Mouse (Mus musculus): ENCODE data around the gene Gm20388. TPM values are rescaled to one million over a fixed set of nuclear protein-coding genes. Genes with fewer than 3 reads are reported as not detected.

Gene Gm20388
- total and polyA plus RNA-seq, 3 experiments = 0.02 to 0.05 TPM; not detected in 1

GRCm38 (mm10) chr8:121079944-121080343 is 1169.3 kb downstream of the Gm20388 start:
- TF ChIP-seq CTCF (IDR thresholded peaks at IDR 0.05; ENCODE audit: low read depth, low read length) = no peak
- TF ChIP-seq TAL1 (conservative IDR thresholded peaks at IDR 0.05; ENCODE audit: low read depth, low read length) = no peak
- TF ChIP-seq POLR2AphosphoS5 (IDR thresholded peaks at IDR 0.05; ENCODE audit: insufficient replicate concordance, low read depth, low read length) = no peak
- no peak for TF ChIP-seq GATA2 (IDR thresholded peaks at IDR 0.05; ENCODE audit: borderline replicate concordance, low read depth, low read length)
- TF ChIP-seq GATA1 (IDR thresholded peaks at IDR 0.05; ENCODE audit: borderline replicate concordance, low read length) = no peak
- H3K4me3 ChIP-seq (ENCODE audit: low read depth, low read length) = no peak overlapping the region
- H3K9me3 ChIP-seq (replicated peaks) = peaks cover 72% of the 10 kb centered on the region
- no peaks in the 10 kb centered on the region for H3K4me1 ChIP-seq (ENCODE audit: insufficient read depth, low read depth, low read length)
- DNase-seq (ENCODE audit: low spot score) = no peak
- no peaks in the 10 kb centered on the region for H3K36me3 ChIP-seq (replicated peaks)
- no peak for ATAC-seq (ENCODE audit: extremely low read depth, insufficient number of reproducible peaks, low FRiP score, poor library complexity, severe bottlenecking)
- peaks cover 9% of the 10 kb centered on the region; the same call in 1 of the 2 replicates for H3K27me3 ChIP-seq (ENCODE audit: insufficient read depth, low read length)

GRCm38 (mm10) chr8:121080361-121081090 is 1169.9 kb downstream of the Gm20388 start:
- no peaks in the 10 kb centered on the region for H3K36me3 ChIP-seq (replicated peaks)
- H3K4me3 ChIP-seq (ENCODE audit: low read depth, low read length) = peak overlapping the region; percentile 42; the same call in 1 of the 2 replicates
- no peak for ATAC-seq (ENCODE audit: extremely low read depth, insufficient number of reproducible peaks, low FRiP score, poor library complexity, severe bottlenecking)
- no peaks in the 10 kb centered on the region for H3K4me1 ChIP-seq (ENCODE audit: insufficient read depth, low read depth, low read length)
- no peak for DNase-seq (ENCODE audit: low spot score)
- H3K9me3 ChIP-seq (replicated peaks) = peaks cover 78% of the 10 kb centered on the region
- H3K27me3 ChIP-seq (ENCODE audit: insufficient read depth, low read length) = peaks cover 9% of the 10 kb centered on the region; the same call in 1 of the 2 replicates
- TF ChIP-seq TAL1 (conservative IDR thresholded peaks at IDR 0.05; ENCODE audit: low read depth, low read length) (no peak), GATA1 (IDR thresholded peaks at IDR 0.05; ENCODE audit: borderline replicate concordance, low read length) (no peak), CTCF (IDR thresholded peaks at IDR 0.05; ENCODE audit: low read depth, low read length) (no peak), POLR2AphosphoS5 (IDR thresholded peaks at IDR 0.05; ENCODE audit: insufficient replicate concordance, low read depth, low read length) (no peak), GATA2 (IDR thresholded peaks at IDR 0.05; ENCODE audit: borderline replicate concordance, low read depth, low read length) (no peak)

GRCm38 (mm10) chr8:121081398-121081797 is 1170.8 kb downstream of the Gm20388 start:
- Histone ChIP-seq H3K36me3 (replicated peaks) (no peaks in the 10 kb centered on the region), H3K9me3 (replicated peaks) (peaks cover 81% of the 10 kb centered on the region), H3K4me1 (ENCODE audit: insufficient read depth, low read depth, low read length) (no peaks in the 10 kb centered on the region), H3K4me3 (ENCODE audit: low read depth, low read length) (no peak overlapping the region), H3K27me3 (ENCODE audit: insufficient read depth, low read length) (peaks cover 11% of the 10 kb centered on the region; the same call in 1 of the 2 replicates)
- DNase-seq (ENCODE audit: low spot score) = no peak
- TF ChIP-seq POLR2AphosphoS5 (IDR thresholded peaks at IDR 0.05; ENCODE audit: insufficient replicate concordance, low read depth, low read length) = no peak
- TF ChIP-seq GATA1 (IDR thresholded peaks at IDR 0.05; ENCODE audit: borderline replicate concordance, low read length) = no peak
- TF ChIP-seq GATA2 (IDR thresholded peaks at IDR 0.05; ENCODE audit: borderline replicate concordance, low read depth, low read length) = no peak
- TF ChIP-seq TAL1 (conservative IDR thresholded peaks at IDR 0.05; ENCODE audit: low read depth, low read length) = no peak
- no peak for TF ChIP-seq CTCF (IDR thresholded peaks at IDR 0.05; ENCODE audit: low read depth, low read length)
- ATAC-seq (ENCODE audit: extremely low read depth, insufficient number of reproducible peaks, low FRiP score, poor library complexity, severe bottlenecking) = no peak

- peaks cover 6% of the 10 kb centered on the region; the same call in 1 of the 2 replicates for H3K27me3 ChIP-seq (ENCODE audit: insufficient read depth, low read length)
Measured at GRCm38 (mm10) chr8:121082218-121083092, 1171.8 kb downstream of the Gm20388 start.

GRCm38 (mm10) chr8:121083093-121083935 is 1172.7 kb downstream of the Gm20388 start:
- H3K4me1 ChIP-seq (ENCODE audit: insufficient read depth, low read depth, low read length) = no peaks in the 10 kb centered on the region
- ATAC-seq (ENCODE audit: extremely low read depth, insufficient number of reproducible peaks, low FRiP score, poor library complexity, severe bottlenecking) (no peak), DNase-seq (ENCODE audit: low spot score) (no peak)
- no peaks in the 10 kb centered on the region for H3K36me3 ChIP-seq (replicated peaks)
- H3K27me3 ChIP-seq (ENCODE audit: insufficient read depth, low read length) = peaks cover 6% of the 10 kb centered on the region; the same call in 1 of the 2 replicates
- H3K9me3 ChIP-seq (replicated peaks) = peaks cover 76% of the 10 kb centered on the region
- TF ChIP-seq GATA2 (IDR thresholded peaks at IDR 0.05; ENCODE audit: borderline replicate concordance, low read depth, low read length) (no peak), GATA1 (IDR thresholded peaks at IDR 0.05; ENCODE audit: borderline replicate concordance, low read length) (no peak), POLR2AphosphoS5 (IDR thresholded peaks at IDR 0.05; ENCODE audit: insufficient replicate concordance, low read depth, low read length) (no peak), CTCF (IDR thresholded peaks at IDR 0.05; ENCODE audit: low read depth, low read length) (no peak), TAL1 (conservative IDR thresholded peaks at IDR 0.05; ENCODE audit: low read depth, low read length) (no peak)
- H3K4me3 ChIP-seq (ENCODE audit: low read depth, low read length) = no peak overlapping the region; the same call in 1 of the 2 replicates

More at GRCm38 (mm10) chr8:121082218-121083092, 1171.8 kb downstream of the Gm20388 start:
- no peak for DNase-seq (ENCODE audit: low spot score)
- Histone ChIP-seq H3K4me3 (ENCODE audit: low read depth, low read length) (no peak overlapping the region; the same call in 1 of the 2 replicates), H3K9me3 (replicated peaks) (peaks cover 79% of the 10 kb centered on the region), H3K36me3 (replicated peaks) (no peaks in the 10 kb centered on the region), H3K4me1 (ENCODE audit: insufficient read depth, low read depth, low read length) (no peaks in the 10 kb centered on the region)
- no peak for ATAC-seq (ENCODE audit: extremely low read depth, insufficient number of reproducible peaks, low FRiP score, poor library complexity, severe bottlenecking)
- TF ChIP-seq POLR2AphosphoS5 (IDR thresholded peaks at IDR 0.05; ENCODE audit: insufficient replicate concordance, low read depth, low read length) (no peak), TAL1 (conservative IDR thresholded peaks at IDR 0.05; ENCODE audit: low read depth, low read length) (no peak), GATA2 (IDR thresholded peaks at IDR 0.05; ENCODE audit: borderline replicate concordance, low read depth, low read length) (no peak), GATA1 (IDR thresholded peaks at IDR 0.05; ENCODE audit: borderline replicate concordance, low read length) (no peak), CTCF (IDR thresholded peaks at IDR 0.05; ENCODE audit: low read depth, low read length) (no peak)

Measured in G1E (cell line).